In the genomic region with DNA sequence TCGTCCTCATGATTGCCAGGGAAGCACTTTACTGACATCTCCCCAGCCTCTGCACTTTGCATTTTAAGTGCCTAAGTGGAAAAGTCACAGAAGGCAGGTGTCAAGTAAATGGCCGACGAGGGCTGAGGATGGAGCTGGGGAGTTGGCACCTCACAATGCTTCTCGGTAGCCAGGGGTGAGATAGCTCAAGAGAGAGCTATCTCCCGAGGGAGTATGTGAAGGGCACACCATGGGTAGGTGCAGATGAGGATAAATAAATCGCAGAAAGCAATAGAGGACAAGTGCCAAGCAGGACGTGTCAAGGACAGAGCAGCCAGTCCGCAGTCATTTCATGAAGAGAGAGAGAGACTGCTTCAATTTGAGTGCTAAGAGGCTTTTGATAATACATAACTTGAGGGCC, we compare ENCODE assay signal across 28 mouse cellular contexts.
"Had no signal": no experiment of that assay in that cellular context is flagged by ENCODE, and none has a peak within 500 bp of the region (broad histone marks: within the 10 kb centered on the region; RNA-seq: fewer than 3 reads in every experiment).

No protein-coding gene starts in this region.

- H3K4me1 ChIP-seq: hindbrain, embryonic 12.5 days; intestine, embryonic 15.5 days; limb, embryonic 12.5 days; liver, embryonic 13.5 days; liver, embryonic 15.5 days had no signal

- H3K36me3 ChIP-seq: hindbrain, embryonic 10.5 days; hindbrain, embryonic 12.5 days; intestine, embryonic 15.5 days; limb, embryonic 10.5 days; limb, embryonic 12.5 days; liver, embryonic 13.5 days; liver, embryonic 15.5 days had no signal

- H3K27ac ChIP-seq: gastrocnemius, adult 2 months; hindbrain, embryonic 10.5 days; hindbrain, embryonic 12.5 days; hindbrain, embryonic 14.5 days; intestine, embryonic 15.5 days; layer of hippocampus, adult 2 months; left cerebral cortex, adult 2 months; limb, embryonic 10.5 days; limb, embryonic 12.5 days; liver, embryonic 13.5 days; liver, embryonic 15.5 days had no signal

- H3K9ac ChIP-seq: hindbrain, embryonic 12.5 days; hindbrain, embryonic 14.5 days; intestine, embryonic 15.5 days; limb, embryonic 12.5 days; liver, embryonic 13.5 days; liver, embryonic 15.5 days; liver, postnatal 0 days had no signal

- H3K9me3 ChIP-seq: hindbrain, embryonic 10.5 days; hindbrain, embryonic 12.5 days; intestine, embryonic 15.5 days; limb, embryonic 10.5 days; liver, embryonic 13.5 days; liver, embryonic 15.5 days had no signal

- ATAC-seq: hindbrain, embryonic 16.5 days; inflammation-experienced regulatory T-cells, adult 6 months; intestine, embryonic 15.5 days; intestine, postnatal 0 days; liver, postnatal 0 days had no signal

- DNase-seq: gastrocnemius, adult 2 months; gastrocnemius, postnatal 10 days; gastrocnemius, postnatal 25 days; heart, adult 18-20 months; heart, postnatal 14 days; heart, postnatal 36 days; kidney, adult 18-20 months; kidney, adult 8-10 months; kidney, postnatal 10 days; kidney, postnatal 25 days; kidney, postnatal 4 days; liver; liver, embryonic 13.5 days; liver, postnatal 0 days had no signal

- H3K27me3 ChIP-seq: hindbrain, embryonic 12.5 days; intestine, embryonic 15.5 days; limb, embryonic 12.5 days; liver, embryonic 13.5 days; liver, embryonic 15.5 days had no signal

- H3K4me2 ChIP-seq: heart, embryonic 11.5 days; hindbrain, embryonic 12.5 days; hindbrain, embryonic 14.5 days; intestine, embryonic 15.5 days; limb, embryonic 12.5 days; liver, embryonic 11.5 days; liver, embryonic 13.5 days; liver, embryonic 15.5 days had no signal

- H3K4me3 ChIP-seq: gastrocnemius, adult 2 months; hindbrain, embryonic 10.5 days; hindbrain, embryonic 12.5 days; intestine, embryonic 15.5 days; layer of hippocampus, adult 2 months; left cerebral cortex, adult 2 months; limb, embryonic 10.5 days; limb, embryonic 12.5 days; liver, embryonic 13.5 days; liver, embryonic 15.5 days had no signal
